Mouse (Mus musculus) frontal cortex, postnatal 10 days (tissue): ENCODE measurements around the gene Sgsh.
"Not testable (repeated sequence)": the region's sequence is repeated elsewhere in the genome, so short reads cannot be mapped to it uniquely, and the experiment has no call there.

Experiments
- DNase-seq, 2 experiments: peaks; one replicate each; pipeline ENCODE4 v3.0.0; 2022; ENCODE audit warnings: low spot score in 2 of 2, mixed read lengths in 1 of 2

Gene Sgsh

DNA sequence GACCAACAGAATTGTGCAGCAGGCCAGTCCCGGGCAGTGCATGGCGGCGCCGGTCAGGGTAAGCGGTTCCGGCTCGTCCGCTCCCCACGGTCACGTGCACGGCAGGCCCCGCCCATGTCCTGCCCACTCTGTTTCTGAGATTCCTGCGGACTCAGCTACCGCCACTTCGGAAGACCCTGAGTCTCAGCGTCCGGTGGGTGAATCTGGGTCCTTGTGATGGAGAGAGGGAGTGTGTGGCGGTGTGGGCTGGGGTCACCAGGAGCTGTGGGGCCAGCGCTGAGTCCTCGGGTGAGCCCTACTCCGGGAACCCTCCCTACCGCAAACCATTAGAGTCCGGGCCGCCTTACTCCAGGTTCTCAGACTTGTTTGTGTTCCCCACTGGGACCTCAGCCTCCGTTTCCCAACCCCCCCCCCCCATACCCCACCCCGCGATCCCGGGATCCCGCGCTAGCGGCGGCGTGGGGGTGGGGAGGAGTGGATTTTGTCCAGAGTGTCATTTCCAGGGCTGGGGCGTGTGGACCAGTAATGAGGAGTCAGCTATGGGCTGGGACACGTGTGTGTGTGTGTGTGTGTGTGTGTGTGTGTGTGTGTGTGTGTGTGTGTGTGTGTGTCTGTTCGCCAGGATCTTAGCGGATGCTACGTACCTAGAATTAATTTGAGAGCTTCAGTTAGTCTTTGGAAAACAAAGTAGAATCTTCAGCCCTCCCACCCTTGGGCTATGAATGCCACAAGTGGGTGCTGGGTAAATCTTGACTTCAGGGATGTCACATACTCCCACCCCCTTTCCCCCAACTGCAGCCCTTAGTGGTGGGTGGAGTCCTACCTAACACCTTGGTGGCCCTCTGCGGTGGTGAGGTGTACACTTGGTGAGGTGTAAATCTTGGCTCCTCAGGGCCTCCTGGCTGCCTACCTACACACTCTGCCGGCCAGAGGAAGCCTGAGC lies at the start of gene Sgsh, which contains the start of gene Slc26a11:
Sgsh (minus strand) TSS at position 94 of the 943 bp plus-strand sequence.
Slc26a11 (plus strand) TSS at position 115 of the 943 bp plus-strand sequence.
- peak; percentile 60 to 72 for DNase-seq

- DNase-seq: no peak
Measured at GRCm38 (mm10) chr11:119404627-119405026, 49.3 kb upstream of the Sgsh start.

DNA sequence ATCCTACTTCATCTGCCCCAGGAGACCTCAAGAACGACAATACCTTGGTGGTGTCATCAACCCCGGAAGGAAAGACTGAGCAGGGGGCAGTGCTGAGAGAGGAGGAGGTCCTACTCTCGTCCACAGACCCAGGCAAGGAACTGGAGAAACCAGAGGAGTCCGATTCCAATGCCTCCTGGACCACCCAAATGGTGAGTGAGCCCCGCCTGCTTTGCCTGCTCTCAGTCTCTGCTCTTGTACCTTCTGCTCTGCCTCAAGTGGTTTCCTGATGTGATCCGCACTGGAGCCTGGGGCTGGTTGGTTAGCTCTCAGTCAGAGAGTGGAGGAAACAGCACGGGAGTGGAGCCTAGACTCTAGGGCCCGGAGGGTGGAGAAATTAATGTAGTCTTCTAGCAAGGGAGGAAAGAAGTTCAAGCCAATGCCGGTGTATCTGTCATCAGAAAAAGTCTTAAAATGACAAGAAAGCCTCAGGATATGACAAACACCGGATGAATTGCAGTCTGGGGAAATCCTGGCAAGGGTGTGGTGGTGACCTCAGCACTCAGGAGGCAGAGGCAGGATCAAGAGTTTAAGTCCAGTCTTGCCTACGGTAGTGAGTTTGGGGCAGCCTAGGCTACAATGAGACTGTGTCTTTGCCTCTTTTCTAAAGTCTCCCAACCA lies 47.3 kb upstream of the Sgsh start:
- no peak for DNase-seq

DNA sequence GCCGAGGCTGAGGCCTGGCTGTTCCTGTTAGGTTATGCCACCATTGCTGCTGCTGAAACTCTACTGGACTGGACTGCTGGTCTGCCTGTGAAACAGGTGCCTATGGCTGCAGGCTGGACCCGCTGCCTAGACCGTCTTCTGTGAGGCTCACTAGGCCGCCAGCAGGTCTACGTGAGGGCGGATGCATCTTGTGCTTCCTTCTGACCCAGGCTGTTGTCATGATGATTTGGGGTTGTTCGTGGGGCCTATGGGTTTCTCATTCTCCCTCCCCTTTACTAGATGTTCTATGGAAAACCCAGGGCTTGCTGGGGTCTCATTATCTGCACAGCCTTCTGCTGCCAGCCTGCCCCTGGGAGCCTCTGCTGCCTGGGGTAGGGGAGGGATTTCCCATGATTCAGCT lies 41.1 kb upstream of the Sgsh start:
- no peak for DNase-seq

GRCm38 (mm10) chr11:119395931-119396330 lies 40.6 kb upstream of the Sgsh start:
- no peak for DNase-seq

- DNase-seq: no peak
Measured at GRCm38 (mm10) chr11:119395394-119395793, 40.1 kb upstream of the Sgsh start.

DNA sequence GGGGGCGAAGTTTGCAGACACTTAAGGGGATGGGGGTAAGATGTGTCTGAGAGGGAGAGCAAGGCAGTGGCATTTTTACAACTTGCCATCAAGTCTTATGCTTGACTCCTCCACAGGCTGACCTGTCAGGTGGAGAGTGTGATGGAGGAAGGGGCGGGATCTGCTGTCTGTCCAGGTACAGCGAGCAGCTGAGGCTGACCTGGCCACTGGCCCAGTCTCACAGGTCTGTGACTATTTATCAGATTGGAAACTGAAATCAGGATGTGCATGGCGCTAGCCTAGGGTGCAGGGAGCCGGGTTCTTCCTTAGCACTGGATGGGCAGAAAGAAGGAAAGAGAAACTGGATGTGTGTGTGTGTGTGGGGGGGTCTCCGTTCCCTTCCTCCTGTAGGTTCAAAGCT lies 38.9 kb upstream of the Sgsh start:
- DNase-seq: no peak

DNA sequence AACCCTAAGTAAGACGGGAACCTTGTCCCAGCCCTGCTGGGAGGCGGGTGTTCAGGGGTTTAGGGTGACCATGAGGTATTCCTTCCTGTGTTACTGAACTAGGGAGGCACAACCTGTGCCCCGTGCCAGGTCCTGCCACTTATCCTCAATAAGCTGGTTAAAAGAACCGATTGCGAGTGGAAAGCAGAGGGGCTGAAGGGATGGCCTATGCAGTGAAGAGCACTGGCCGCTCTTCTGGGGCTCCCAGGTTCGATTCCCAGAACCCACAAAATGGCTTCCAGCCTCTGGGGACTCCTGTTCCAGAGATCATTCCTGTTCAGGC lies 38.1 kb upstream of the Sgsh start:
- DNase-seq: no peak

- peak in 1 of 2 experiments; percentile 24 for DNase-seq
Measured at GRCm38 (mm10) chr11:119392800-119393482, 37.6 kb upstream of the Sgsh start, which contains the start of gene Rnf213. Gene Rnf213, plus strand, starts transcription at chr11:119393100.

GRCm38 (mm10) chr11:119392001-119392614 lies 36.8 kb upstream of the Sgsh start:
- DNase-seq: no peak

DNA sequence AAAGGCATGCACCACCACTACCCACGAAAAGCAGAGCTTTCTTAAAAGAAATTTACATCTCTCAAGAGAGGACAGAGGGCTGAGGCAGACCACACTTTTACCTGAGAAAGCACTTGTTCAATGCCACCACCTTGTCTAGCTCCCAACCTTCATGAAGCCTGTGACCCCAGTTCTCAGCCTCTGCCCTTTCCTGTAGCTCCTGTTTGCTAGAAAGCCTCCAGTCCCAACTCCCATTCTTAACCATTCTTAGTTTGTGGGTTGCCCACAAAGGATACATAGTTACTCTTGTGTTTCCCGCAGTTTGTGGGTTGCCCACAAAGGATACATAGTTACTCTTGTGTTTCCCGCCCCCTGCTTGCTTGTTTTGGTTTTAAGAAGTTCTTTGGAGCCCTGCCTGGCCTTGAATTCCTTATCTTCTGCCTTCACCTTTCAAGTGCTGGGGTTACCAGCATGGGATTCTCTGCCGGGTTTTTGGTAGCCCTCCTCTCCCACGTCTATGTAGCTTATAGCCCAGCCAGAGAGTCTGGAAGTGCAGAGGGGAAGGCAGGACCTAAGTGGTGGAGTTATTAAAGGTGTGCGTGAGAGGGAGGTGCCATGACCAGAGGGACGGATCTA lies 36.2 kb upstream of the Sgsh start:
- DNase-seq: no peak

DNA sequence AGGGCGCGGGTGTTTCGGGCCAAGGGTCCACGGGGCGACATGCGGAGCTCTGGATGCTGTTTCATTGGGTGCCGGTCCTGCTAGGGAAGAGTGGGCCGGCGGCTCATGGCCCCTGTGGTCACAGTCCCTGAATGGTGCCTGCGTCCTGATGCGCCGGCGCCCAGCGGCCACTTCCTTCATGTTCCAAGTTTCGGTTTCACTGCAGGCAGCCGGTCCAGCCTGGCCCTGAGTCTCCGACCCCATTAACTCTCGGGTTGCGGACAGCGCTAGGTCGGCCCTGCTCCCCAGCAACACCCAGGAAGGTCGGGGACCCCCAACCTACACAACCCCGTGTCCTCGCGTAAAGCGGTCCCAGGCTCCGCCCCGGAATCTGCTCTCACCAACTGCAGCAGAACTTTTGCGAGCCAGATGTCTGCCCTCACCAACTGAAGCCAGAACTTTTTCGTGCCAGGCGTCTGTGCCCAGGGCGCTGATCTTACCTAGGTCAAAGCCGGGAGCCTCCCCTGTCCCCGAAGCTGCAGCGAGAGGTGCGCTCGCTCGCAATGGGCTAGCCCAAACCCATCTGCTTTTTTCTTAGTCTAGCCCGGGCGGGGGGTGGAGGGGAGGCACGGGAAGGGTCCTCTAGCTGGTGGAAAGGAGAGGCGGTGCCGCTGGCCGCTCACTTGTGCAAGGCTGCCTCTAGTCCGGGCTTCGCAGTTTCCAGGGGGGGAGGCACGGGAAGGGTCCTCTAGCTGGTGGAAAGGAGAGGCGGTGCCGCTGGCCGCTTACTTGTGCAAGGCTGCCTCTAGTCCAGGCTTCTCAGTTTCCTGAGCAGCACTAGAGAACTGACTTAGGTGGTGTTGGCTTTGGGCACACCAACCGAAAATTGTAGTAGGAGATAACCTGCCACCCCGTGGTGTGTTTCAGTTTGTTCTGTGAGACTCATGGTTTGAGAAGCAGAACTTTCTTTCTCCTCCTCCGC lies 35.2 kb upstream of the Sgsh start:
- DNase-seq: peak; percentile 19 to 39

DNA sequence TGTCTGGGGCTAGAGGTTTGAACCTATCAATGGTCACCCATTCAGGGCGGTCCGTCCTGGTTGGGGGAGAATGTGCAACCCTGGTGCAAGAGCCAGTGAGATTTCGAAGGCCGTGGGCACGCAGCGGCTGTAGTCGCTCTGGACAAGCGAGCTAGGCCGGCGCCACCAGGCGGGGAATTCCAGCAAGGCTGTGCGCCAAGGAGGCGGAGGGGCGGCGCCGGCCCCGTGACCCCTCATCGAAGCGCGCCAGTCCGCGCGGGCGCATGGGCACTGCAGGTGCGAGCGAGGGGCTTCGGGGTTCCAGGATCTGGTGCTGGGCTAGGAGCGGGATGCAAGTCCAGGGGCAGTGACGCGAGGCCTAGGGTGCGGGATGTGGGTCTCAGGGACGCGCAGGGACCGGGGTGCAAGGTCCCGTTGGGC lies 34.5 kb upstream of the Sgsh start:
- peak; percentile 24 to 54 for DNase-seq

DNA sequence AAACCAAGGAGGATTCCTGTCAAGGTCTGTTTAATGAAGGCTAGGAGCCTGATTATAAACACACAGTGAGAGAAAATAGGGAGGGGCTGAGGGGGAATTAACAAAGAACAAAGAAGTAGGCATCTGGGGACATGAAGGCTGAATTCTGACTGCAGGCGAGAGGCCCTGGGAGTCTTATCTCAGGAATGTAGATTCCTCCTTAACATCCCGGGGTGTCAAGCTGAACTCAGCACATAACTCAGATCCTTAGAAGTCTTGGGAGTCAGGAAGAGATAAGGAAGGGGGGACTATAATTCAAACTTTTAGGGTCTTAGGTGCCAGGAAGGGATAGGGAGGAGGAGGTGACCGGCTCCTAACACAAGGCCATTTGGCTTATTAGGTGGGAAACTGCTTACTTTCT lies 31.9 kb upstream of the Sgsh start:
- DNase-seq: not testable (repeated sequence)

GRCm38 (mm10) chr11:119386306-119386705 lies 31.0 kb upstream of the Sgsh start:
- no peak for DNase-seq

- DNase-seq: no peak
Measured at GRCm38 (mm10) chr11:119384904-119385303, 29.6 kb upstream of the Sgsh start.

GRCm38 (mm10) chr11:119382338-119382850 lies 27.1 kb upstream of the Sgsh start:
- no peak for DNase-seq

DNA sequence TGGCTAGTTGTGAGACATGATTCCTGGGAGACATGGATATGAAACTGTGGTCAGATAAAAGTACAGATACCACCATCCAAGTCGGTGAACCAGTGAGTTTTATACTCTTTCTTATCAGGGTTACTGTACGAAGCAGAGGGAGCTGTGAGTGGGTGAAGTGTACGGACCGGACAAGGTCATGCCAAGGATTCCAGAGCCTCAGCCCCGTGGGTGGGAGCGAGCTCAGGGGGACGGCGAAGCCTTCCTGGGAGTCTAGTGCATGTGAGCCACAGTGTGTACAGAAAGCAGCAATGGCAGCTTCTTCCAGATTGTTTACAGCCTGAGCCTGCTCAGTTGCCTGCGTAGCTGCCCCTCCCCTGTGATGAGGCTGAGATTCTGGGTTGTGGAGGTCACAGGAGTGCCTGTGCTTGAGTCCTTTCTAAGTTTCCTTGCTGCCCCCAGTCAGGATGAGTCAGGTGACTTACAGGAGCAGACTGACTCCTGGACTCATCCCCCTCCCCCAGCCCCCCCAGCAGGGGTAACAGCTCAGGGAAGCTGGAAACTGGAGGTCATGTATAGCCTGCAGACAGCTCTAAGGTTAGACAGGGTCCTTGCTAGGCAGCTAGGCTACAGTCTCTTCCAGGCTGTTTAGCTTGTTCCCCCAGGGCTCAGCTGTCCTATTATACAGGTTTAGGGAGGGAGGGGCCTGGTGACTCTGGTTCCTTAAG lies 26.4 kb upstream of the Sgsh start:
- DNase-seq: no peak

- DNase-seq: no peak
Measured at GRCm38 (mm10) chr11:119378551-119378950, 23.2 kb upstream of the Sgsh start.
